Mouse (Mus musculus): ENCODE measurements around the gene Tbx19. TPM values are rescaled to one million over a fixed set of nuclear protein-coding genes. Genes with fewer than 3 reads are reported as not detected.

The Tbx19 gene
- polyA plus RNA-seq, 1 experiment from 2014 or later = not detected

DNA sequence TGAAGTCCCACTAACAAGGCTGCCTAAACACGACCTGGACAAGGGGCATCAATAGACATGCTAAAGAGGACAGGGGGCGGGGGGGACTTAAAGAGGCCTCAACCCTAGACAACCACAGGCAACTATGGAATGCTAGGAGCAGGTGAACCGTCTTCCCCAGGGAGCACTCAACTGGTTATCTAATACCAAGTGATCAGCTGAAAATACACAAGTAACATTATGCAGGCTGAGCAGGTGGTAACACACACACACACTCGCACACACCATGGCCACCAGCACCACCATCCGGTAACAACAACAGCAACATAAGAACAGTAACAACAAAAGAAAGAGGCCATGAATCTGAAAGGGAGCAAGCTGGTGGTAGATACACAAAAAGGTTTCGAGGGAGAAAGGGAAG, 29.5 kb upstream of the Tbx19 start:
- Histone ChIP-seq H3K27ac (ENCODE audit: low read depth, low read length) (no peak overlapping the region), H3K36me3 (ENCODE audit: control insufficient read depth, insufficient read depth, low read length) (no peaks in the 10 kb centered on the region), H3K9me3 (ENCODE audit: control insufficient read depth, low read length) (no peaks in the 10 kb centered on the region), H3K4me3 (ENCODE audit: low read depth, low read length) (no peak overlapping the region), H3K9ac (ENCODE audit: low read length) (no peak overlapping the region), H3K4me2 (ENCODE audit: low read depth) (no peak overlapping the region), H3K27me3 (ENCODE audit: control insufficient read depth, insufficient read depth, low read length) (no peaks in the 10 kb centered on the region), H3K4me1 (ENCODE audit: control insufficient read depth, insufficient read depth, low read length) (peaks cover 6% of the 10 kb centered on the region; the same call in 1 of the 2 replicates)
- WGBS = 74% methylated on average over 6 of the region's 6 CpGs
- ATAC-seq (ENCODE audit: insufficient read depth, low FRiP score, low TSS enrichment) (no peak), DNase-seq (ENCODE audit: low spot score) (no peak)

DNA sequence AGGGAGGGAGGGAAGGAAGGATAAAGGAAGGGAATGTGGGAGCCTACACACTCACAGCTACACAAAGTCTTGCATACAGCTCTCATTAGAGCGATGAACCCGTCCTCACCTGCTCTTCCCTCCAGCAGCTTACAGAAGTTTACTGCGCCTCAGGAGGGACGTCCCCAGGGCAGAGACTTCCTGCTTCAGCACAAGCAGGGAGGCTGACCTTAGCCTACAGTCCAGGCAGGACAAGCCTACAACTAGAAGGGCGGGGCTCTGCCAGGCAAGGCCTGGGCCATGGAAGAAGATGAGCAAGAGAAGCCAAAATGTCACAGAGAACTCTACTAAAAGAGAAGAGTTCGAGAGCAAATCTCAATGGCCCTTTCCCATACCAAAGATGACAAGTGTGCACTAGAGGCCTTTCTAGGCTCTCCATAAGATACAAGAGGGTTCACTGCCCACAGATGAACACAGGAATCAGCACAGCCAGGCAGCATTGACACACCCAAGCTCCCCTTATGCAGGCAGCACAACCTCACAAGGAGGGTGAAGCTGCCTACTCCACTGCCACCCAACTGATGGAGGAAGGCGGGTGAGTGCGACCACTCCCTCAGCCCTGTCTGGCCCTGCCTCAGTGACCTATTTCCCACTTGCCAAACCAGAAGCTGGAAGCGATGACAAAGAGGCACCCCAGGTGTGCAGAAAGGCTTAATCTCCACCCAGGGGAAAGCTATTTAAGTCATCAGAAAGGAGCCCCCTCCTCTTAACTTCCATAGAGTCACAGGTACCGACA, 28.4 kb upstream of the Tbx19 start:
- H3K36me3 ChIP-seq (ENCODE audit: control insufficient read depth, insufficient read depth, low read length) = no peaks in the 10 kb centered on the region
- H3K4me1 ChIP-seq (ENCODE audit: control insufficient read depth, insufficient read depth, low read length) = no peaks in the 10 kb centered on the region
- no peak overlapping the region for H3K4me3 ChIP-seq (ENCODE audit: low read depth, low read length)
- H3K27ac ChIP-seq (ENCODE audit: low read depth, low read length) = no peak overlapping the region
- no peak for DNase-seq (ENCODE audit: low spot score)
- H3K9ac ChIP-seq (ENCODE audit: low read length) = no peak overlapping the region
- no peaks in the 10 kb centered on the region for H3K9me3 ChIP-seq (ENCODE audit: control insufficient read depth, low read length)
- H3K4me2 ChIP-seq (ENCODE audit: low read depth) = no peak overlapping the region
- ATAC-seq (ENCODE audit: insufficient read depth, low FRiP score, low TSS enrichment) = no peak
- 79% methylated on average over 10 of the region's 10 CpGs for WGBS
- no peaks in the 10 kb centered on the region for H3K27me3 ChIP-seq (ENCODE audit: control insufficient read depth, insufficient read depth, low read length)

DNA sequence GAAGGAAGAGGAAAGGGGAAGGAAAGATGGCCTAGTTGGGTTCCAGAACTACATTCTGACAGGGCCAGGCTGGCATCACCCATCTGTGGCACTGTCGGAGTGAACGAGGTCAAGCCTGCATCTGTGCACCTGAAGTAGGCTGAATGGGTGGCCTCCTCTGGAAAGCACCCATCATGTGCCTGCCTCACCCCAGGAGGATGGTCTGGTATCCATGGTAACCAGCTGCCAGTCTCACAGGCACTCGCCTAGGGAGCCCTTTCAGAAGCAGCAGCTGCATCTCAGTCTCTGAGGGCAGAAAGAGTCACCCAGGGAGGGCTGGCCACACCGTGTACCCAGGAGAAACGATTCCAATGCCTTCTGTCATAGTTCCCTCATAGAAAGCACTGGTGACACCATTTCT, 26.8 kb upstream of the Tbx19 start:
- Histone ChIP-seq H3K36me3 (ENCODE audit: control insufficient read depth, insufficient read depth, low read length) (no peaks in the 10 kb centered on the region), H3K4me1 (ENCODE audit: control insufficient read depth, insufficient read depth, low read length) (no peaks in the 10 kb centered on the region), H3K4me3 (ENCODE audit: low read depth, low read length) (no peak overlapping the region), H3K9me3 (ENCODE audit: control insufficient read depth, low read length) (no peaks in the 10 kb centered on the region), H3K27me3 (ENCODE audit: control insufficient read depth, insufficient read depth, low read length) (no peaks in the 10 kb centered on the region), H3K27ac (ENCODE audit: low read depth, low read length) (no peak overlapping the region), H3K9ac (ENCODE audit: low read length) (no peak overlapping the region), H3K4me2 (ENCODE audit: low read depth) (no peak overlapping the region)
- 56% methylated on average over 5 of the region's 5 CpGs for WGBS
- no peak for ATAC-seq (ENCODE audit: insufficient read depth, low FRiP score, low TSS enrichment)
- DNase-seq (ENCODE audit: low spot score) = no peak

GRCm38 (mm10) chr1:165186491-165186890, 25.9 kb upstream of the Tbx19 start:
- no peak overlapping the region for H3K9ac ChIP-seq (ENCODE audit: low read length)
- 87% methylated on average over 12 of the region's 12 CpGs for WGBS
- H3K36me3 ChIP-seq (ENCODE audit: control insufficient read depth, insufficient read depth, low read length) = no peaks in the 10 kb centered on the region
- DNase-seq (ENCODE audit: low spot score) (no peak), ATAC-seq (ENCODE audit: insufficient read depth, low FRiP score, low TSS enrichment) (no peak)
- no peak overlapping the region for H3K4me3 ChIP-seq (ENCODE audit: low read depth, low read length)
- no peaks in the 10 kb centered on the region for H3K27me3 ChIP-seq (ENCODE audit: control insufficient read depth, insufficient read depth, low read length)
- H3K4me2 ChIP-seq (ENCODE audit: low read depth) = no peak overlapping the region
- no peak overlapping the region for H3K27ac ChIP-seq (ENCODE audit: low read depth, low read length)
- no peaks in the 10 kb centered on the region for H3K9me3 ChIP-seq (ENCODE audit: control insufficient read depth, low read length)
- no peaks in the 10 kb centered on the region for H3K4me1 ChIP-seq (ENCODE audit: control insufficient read depth, insufficient read depth, low read length)

- Histone ChIP-seq H3K4me1 (ENCODE audit: control insufficient read depth, insufficient read depth, low read length) (no peaks in the 10 kb centered on the region), H3K27me3 (ENCODE audit: control insufficient read depth, insufficient read depth, low read length) (no peaks in the 10 kb centered on the region), H3K4me3 (ENCODE audit: low read depth, low read length) (no peak overlapping the region), H3K27ac (ENCODE audit: low read depth, low read length) (no peak overlapping the region), H3K9me3 (ENCODE audit: control insufficient read depth, low read length) (no peaks in the 10 kb centered on the region), H3K9ac (ENCODE audit: low read length) (no peak overlapping the region), H3K36me3 (ENCODE audit: control insufficient read depth, insufficient read depth, low read length) (no peaks in the 10 kb centered on the region), H3K4me2 (ENCODE audit: low read depth) (no peak overlapping the region)
- ATAC-seq (ENCODE audit: insufficient read depth, low FRiP score, low TSS enrichment) (no peak), DNase-seq (ENCODE audit: low spot score) (no peak)
- WGBS = 70% methylated on average over 7 of the region's 7 CpGs
Observed at GRCm38 (mm10) chr1:165185116-165185515, 24.5 kb upstream of the Tbx19 start.

DNA sequence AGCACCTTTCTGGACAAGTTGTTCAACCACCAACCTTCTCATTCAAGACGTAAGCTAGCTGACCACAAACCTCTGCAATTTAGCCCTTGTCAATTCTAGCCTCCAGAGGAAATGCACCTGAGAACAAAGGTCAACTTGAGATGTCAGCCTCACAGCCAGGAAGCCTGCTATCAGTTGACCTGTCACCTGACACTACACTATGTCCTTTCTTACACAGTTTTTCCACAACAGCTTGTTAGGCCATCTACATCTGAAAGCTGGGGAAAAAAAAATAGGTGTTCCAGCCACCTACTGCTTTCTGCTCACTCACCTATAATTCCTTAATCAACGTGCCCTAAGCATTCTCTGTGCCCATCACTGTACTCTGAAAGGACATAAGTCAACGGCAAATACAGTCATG, 23.6 kb upstream of the Tbx19 start:
- no peaks in the 10 kb centered on the region for H3K4me1 ChIP-seq (ENCODE audit: control insufficient read depth, insufficient read depth, low read length)

DNA sequence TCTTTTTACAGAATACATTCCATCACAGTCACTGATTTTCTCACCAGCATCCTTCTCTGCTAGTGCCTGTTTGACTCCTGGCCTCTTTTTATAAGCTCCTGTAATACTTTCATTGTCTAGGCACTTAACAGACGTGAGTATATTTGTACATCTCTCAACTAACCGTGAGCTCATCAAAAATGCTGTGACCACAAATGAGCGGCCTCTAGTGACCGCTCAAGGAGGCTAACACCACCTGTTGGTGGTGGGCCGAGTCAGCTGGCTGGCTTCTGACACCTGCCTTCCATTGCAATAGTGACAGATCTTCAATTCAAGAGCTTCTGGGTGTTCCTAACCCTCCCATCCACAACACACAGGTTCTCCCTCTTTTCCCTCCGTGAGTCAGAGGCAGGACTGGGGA, 22.8 kb upstream of the Tbx19 start:
- 82% methylated on average over 6 of the region's 6 CpGs for WGBS
- no peak overlapping the region for H3K27ac ChIP-seq (ENCODE audit: low read depth, low read length)
- ATAC-seq (ENCODE audit: insufficient read depth, low FRiP score, low TSS enrichment) (no peak), DNase-seq (ENCODE audit: low spot score) (no peak)
- no peaks in the 10 kb centered on the region for H3K9me3 ChIP-seq (ENCODE audit: control insufficient read depth, low read length)
- no peaks in the 10 kb centered on the region for H3K4me1 ChIP-seq (ENCODE audit: control insufficient read depth, insufficient read depth, low read length)
- H3K36me3 ChIP-seq (ENCODE audit: control insufficient read depth, insufficient read depth, low read length) = no peaks in the 10 kb centered on the region
- H3K4me3 ChIP-seq (ENCODE audit: low read depth, low read length) = no peak overlapping the region
- H3K27me3 ChIP-seq (ENCODE audit: control insufficient read depth, insufficient read depth, low read length) = no peaks in the 10 kb centered on the region
- no peak overlapping the region for H3K9ac ChIP-seq (ENCODE audit: low read length)
- no peak overlapping the region for H3K4me2 ChIP-seq (ENCODE audit: low read depth)

More for the DNA sequence above, 23.6 kb upstream of the Tbx19 start:
- H3K4me3 ChIP-seq (ENCODE audit: low read depth, low read length) = no peak overlapping the region
- H3K9ac ChIP-seq (ENCODE audit: low read length) = no peak overlapping the region
- no peak overlapping the region for H3K4me2 ChIP-seq (ENCODE audit: low read depth)
- no peak for DNase-seq (ENCODE audit: low spot score)
- no peaks in the 10 kb centered on the region for H3K27me3 ChIP-seq (ENCODE audit: control insufficient read depth, insufficient read depth, low read length)
- ATAC-seq (ENCODE audit: insufficient read depth, low FRiP score, low TSS enrichment) = no peak
- H3K9me3 ChIP-seq (ENCODE audit: control insufficient read depth, low read length) = no peaks in the 10 kb centered on the region
- no peaks in the 10 kb centered on the region for H3K36me3 ChIP-seq (ENCODE audit: control insufficient read depth, insufficient read depth, low read length)
- no peak overlapping the region for H3K27ac ChIP-seq (ENCODE audit: low read depth, low read length)
- 90% methylated on average over 3 of the region's 3 CpGs for WGBS

DNA sequence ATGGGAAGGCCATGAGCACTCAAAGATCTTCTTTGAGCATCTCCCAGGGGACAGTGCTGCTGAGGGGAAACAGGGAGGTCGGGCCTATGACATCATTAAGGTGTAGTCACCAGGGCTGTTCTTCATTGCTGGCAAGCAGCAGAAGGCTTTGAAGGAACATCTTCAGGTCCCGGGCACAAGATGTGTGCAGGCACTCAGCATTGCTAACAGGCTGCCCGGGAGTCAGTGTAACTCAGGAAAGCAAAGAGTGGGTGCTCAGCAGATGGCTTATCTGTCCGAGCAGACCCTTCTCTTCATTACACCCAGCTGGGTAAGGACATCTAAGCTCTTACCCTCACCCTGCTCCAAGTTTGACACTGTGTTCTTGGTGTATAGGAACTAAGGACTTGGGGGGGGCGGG, 18.7 kb upstream of the Tbx19 start:
- no peak for DNase-seq (ENCODE audit: low spot score)
- Histone ChIP-seq H3K9ac (ENCODE audit: low read length) (no peak overlapping the region), H3K4me2 (ENCODE audit: low read depth) (no peak overlapping the region), H3K36me3 (ENCODE audit: control insufficient read depth, insufficient read depth, low read length) (no peaks in the 10 kb centered on the region), H3K4me1 (ENCODE audit: control insufficient read depth, insufficient read depth, low read length) (no peaks in the 10 kb centered on the region), H3K27ac (ENCODE audit: low read depth, low read length) (no peak overlapping the region), H3K4me3 (ENCODE audit: low read depth, low read length) (no peak overlapping the region), H3K9me3 (ENCODE audit: control insufficient read depth, low read length) (no peaks in the 10 kb centered on the region), H3K27me3 (ENCODE audit: control insufficient read depth, insufficient read depth, low read length) (no peaks in the 10 kb centered on the region)
- no peak for ATAC-seq (ENCODE audit: insufficient read depth, low FRiP score, low TSS enrichment)
- 84% methylated on average over 5 of the region's 5 CpGs for WGBS

- no peaks in the 10 kb centered on the region for H3K4me1 ChIP-seq (ENCODE audit: control insufficient read depth, insufficient read depth, low read length)
- no peaks in the 10 kb centered on the region for H3K36me3 ChIP-seq (ENCODE audit: control insufficient read depth, insufficient read depth, low read length)
- DNase-seq (ENCODE audit: low spot score) (no peak), ATAC-seq (ENCODE audit: insufficient read depth, low FRiP score, low TSS enrichment) (no peak)
- H3K9ac ChIP-seq (ENCODE audit: low read length) = no peak overlapping the region
- no peak overlapping the region for H3K27ac ChIP-seq (ENCODE audit: low read depth, low read length)
- H3K27me3 ChIP-seq (ENCODE audit: control insufficient read depth, insufficient read depth, low read length) = no peaks in the 10 kb centered on the region
- no peak overlapping the region for H3K4me2 ChIP-seq (ENCODE audit: low read depth)
- H3K9me3 ChIP-seq (ENCODE audit: control insufficient read depth, low read length) = no peaks in the 10 kb centered on the region
- no peak overlapping the region for H3K4me3 ChIP-seq (ENCODE audit: low read depth, low read length)
- WGBS = 87% methylated on average over 6 of the region's 6 CpGs
Observed at GRCm38 (mm10) chr1:165178075-165178474, 17.5 kb upstream of the Tbx19 start.
